Mouse (Mus musculus) ovary, postnatal 36 days (tissue): Measurements from ENCODE around the gene Coro2a.

Experiments
- DNase-seq: peaks from one replicate; pipeline ENCODE4 v3.0.0; 2022; ENCODE audit warnings: low spot score, mixed read lengths

Coro2a gene

DNA sequence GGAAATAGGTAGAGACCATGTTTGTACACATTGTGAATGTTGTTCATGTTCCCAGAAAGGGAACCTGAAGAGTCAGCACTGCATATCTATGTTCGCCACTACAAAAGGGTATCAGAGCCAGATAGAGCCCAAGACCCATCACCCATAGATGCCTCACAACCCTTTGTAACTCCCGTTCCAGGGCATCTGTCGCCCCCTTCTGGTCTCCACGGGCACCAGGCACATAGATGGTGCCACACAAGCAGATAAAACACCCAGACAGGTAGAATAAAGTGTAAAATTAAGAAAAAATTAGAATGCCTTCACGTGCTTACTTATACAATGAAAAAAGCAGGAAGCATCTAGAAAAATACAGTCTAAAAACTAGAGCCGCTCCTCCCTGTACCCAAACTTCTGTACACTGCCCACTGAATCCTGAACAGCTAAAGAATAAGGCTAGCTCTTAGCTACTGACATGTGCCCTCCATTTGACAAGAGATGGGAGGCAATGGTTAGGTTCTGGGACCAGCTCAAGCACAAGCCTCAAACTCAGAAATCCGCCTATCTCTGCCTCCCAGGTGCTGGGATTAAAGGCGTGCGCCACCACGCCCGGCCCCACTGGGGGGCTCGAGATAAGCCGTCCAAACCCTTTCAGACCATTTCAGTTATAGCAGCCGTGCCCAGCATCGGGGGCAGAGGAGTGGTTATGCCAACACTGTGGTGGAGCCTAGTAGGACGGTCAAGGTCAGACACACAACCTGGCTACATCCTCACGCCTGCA lies 75.0 kb downstream of the Coro2a start:
- DNase-seq, result no peak

DNA sequence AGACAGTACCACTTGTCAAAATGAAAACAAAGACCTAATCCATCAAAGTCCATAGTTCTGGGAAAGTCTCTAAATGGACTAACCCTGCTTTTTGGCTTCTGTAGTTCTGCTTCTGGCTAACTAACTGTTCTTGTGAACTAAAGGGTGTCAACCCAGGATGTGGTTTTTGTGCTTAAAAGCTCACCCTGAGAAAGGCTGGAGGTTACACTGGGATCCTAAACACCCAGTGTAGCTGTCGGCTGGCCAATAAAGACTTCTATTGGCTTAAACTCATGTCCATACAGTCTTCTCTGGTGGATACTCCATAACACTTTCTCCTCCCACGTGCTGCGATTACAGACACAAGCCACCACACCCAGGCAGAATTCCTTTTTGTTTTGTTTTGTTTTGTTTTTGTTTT lies 75.8 kb downstream of the Coro2a start:
- DNase-seq, result no peak

DNA sequence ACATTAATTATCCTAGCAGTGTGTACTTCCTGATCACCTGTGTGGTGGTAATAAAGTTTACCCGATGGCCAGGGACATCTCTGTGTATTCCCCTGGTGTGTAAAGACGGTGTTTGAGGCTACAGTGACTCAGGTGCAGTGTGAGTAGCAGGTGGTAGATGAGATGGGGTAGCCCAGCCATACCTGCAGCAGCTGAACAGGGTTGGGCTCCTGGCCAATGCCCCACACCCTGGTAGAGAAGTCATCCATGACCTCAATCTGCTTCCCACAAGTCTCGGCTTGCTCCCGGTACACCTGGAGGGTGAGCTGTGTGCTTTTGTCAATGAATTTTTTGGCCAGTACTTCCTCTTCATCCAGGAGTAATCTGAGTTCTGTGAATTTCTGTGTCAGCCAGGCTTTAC lies 78.7 kb downstream of the Coro2a start:
- no peak for DNase-seq

DNA sequence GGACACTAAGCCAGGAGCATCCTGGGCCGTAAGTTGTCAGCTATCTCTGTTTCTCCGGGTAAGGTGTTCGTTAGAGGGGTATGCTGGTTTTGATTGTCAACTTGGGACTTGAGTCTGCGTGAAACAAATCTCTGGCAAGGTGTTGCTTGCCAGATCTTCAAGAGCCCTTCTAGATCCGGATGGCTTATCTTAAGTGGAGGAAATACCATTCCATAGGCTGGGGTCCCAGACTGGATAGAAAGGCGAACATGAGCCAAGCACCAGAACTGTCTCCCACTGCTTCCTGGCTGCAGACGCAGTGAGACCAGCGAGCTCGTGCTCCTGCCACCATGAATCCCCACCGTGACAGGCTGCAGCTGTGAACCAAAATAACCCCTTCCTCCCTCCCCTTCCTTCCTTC lies 80.5 kb downstream of the Coro2a start:
- no peak for DNase-seq

DNA sequence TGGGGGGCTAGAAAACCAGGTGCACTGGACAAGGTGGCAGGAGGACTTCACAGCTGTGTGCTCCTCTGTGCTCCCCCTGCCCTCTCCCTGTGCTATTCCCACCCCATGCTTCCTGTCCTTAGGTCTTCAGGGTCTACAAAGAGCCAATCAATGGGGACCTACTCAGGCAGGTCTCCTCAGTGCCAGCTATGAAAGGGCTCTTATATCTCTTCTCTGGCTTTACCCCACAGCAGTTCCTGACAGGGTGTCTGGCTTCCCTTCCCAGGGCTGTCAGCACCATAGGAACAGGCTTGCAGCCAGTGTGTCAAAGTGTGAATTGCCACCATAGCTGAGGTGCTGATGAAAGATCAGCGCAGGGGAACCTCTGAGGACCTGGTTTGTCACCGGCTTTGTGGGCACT lies 81.5 kb downstream of the Coro2a start:
- no peak for DNase-seq

DNA sequence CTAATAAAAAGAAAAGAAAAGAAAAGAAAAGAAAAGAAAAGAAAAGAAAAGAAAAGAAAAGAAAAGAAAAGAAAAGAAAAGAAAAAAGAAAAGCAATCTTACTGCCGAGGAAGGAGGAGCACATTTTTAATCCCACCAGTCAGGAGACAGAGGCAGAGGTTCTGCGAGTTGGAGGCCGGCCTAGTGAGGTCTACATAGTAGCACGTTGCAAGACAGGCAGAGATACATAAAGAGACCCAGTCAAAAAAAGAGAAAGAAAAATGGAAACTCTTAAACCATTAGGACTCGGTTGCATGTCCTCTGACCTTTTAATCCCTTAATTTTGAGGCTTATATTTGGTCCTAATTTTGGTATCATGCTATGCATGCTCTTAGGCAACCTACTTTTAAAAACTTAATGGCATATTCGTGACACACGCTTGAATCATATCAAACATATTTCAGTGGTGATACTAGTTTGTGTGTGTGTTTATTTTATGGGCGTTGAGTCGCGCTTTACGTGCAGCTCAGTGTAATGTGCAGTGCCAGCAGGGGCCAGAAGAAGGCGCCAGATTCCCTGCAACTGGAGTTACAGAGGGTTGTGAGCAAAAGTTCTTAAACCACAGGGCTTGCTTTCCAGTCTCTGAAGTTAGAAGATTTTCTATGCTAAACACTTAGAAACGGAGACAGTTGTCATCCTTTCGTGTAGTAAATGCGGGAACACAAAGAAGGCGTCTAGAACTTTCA lies 94.1 kb downstream of the Coro2a start:
- peak; percentile 75 for DNase-seq

DNA sequence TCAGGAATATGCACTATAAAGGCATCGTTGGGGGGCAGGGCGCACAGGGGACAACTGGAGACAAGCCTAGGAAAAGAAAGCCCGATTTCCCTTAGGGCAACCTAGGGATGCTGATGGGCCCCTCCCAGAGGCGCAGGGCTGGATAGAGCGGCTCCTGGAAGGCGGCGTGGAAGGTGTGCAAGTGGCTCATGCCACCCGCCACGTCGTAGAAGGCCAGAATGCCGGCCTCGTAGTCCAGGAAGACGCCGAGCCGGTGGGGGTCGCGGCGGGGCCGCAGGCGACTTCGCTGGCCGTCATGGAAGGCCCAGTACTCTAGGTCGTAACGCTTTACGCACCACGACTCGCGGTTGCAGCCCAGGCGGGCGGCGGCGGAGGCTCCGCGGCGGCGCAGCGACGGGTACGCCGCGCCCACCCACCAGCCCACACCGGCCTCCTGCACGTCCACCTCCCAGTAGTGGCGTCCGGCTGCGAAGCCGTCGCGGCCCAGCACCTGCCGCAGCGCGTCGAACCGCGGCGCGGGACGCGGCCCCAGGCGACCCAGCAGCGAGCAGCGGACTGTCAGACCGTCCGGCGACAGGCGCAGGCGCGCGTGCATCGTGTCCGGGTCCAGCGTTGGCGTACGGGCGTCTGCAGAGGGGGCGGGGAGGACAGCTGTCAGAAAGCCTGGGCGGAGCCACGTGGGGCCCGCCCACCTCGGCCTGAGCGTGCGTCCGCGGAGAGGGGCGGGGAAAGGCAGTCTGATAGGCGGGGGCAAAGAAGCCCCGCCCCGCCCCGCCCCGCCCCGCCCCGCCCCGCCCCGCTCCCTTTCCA lies 95.0 kb downstream of the Coro2a start:
- DNase-seq, result peak; percentile 96

DNA sequence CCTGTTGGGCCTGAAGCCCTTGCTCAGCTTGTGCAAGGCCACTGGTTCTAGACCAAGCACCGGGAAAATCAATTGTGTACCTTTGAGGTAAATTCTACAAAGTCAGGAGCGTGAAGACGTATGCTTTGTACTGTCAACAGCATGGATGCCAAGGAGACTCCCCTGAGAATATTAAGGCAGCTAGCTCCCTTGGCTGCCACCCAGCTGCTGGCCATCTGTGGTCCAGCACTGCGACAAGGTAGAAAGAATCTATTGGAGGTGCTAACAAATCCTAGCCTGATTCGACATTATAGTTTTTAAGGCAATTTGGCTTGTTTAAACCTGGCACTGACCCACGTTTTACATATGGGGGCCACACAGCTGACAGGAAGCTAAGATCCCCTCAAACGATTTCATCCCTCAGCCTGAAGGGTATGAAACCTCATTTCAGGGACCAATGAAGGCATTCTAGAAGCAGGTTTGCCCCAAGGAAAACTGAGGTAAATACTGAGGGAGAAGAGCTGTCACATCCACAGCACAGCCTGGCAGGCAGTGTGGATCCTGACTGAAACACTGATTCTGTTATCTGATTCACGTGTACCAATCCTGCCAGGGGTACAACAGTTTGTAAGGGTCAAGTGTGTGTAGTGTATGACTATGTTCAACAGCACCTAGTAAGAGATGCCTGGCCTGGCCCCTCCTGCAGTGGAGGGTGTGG lies 96.5 kb downstream of the Coro2a start:
- no peak for DNase-seq

DNA sequence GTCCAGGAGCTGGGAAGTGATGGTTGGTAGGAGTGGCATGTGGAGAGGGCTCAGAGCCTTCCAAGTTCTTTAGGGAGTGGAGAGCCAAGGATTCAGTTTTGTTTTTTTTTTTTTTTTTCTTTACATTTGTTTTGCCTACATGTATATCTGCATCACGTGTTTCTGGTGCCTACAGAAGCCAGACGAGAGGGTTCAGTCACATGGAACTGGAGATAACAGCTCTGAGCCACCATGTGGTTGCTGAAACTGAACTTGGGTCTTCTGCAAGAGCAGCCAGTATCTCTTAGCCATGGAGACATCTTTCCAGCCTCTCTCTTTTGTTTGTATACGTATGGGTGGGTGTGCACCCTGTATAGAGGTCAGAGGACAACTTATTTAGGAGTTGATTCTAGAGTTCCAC lies 98.1 kb downstream of the Coro2a start:
- no peak for DNase-seq

DNA sequence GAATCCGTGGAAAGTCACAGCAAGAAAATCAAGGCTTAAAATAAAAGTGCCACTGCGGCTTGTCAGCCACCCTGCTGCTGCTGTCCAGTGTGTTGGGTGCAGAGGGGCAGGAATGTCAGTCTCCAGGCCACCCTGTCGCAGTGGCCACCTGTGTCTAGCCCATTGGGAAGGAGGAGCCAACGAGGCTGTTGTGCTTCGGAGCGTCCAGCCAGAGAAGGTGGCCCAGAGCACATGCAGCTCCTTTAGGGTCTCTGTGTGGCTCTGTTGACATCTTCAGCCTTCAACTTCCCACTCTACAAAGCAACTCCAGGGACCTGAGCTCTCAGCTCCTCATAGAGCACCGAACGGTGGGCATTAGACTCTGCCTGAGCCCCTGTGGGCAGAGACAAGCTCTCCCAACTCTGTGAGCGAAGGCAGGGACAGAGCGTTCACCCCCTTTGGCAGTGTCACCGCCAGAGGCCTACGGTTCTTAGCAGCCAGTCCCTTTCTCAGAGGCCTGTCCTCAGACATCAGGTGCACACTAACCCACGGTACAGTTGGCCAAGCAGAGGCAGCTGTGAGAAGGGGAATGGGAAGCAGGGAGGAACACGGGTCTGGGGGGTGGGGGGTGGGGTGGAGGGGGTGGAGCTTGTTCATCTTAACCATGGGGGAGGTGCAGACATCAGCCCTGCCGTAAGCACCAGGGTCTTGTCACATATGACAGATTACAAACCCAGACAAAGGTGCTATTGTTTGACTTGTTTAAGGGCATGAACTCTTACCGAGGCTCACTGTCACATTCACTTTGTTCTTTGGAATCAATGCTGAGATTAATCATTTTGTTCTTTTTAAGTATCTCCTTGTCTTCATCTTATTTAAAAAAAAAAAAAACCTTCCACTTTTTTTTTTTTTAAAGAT lies 99.1 kb downstream of the Coro2a start:
- DNase-seq, result no peak

DNA sequence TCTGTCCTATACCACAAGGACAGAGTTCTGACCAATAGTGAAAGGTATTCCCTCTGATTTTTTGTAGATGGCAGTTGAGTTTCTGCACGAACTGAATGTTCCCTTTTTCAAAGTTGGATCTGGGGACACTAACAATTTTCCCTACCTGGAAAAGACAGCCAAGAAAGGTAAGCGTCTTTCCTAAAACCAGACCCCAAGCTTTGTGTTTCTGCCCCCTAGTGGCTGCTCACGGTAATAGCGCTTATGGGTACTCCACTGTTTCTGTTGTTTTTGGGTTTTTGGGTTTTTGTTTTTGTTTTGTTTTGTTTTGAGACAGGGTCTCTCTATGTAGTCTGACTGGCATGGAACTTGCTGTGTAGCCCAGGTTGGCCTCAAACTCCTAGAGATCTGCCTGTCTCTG lies 103.0 kb downstream of the Coro2a start:
- DNase-seq, result no peak

DNA sequence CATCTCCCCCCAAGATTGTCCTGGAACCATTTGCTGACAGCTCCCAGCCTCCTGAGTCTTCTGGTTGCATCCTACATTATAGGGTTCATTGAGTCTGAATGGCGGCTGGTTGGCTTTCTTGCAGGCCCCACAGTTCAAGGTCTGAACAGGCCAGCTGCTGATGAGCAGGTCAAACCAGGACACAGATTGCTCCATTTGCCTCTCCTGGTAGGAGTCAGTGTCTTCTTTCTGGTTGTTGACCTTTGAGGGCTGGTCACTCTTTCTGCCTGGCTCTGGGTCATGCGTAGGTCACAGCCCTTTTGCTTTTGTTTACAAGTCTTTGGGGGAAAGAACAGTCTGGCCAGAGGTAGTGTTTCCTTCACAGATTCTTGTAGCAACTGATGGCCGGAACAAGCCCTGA lies 103.5 kb downstream of the Coro2a start:
- DNase-seq, result no peak

DNA sequence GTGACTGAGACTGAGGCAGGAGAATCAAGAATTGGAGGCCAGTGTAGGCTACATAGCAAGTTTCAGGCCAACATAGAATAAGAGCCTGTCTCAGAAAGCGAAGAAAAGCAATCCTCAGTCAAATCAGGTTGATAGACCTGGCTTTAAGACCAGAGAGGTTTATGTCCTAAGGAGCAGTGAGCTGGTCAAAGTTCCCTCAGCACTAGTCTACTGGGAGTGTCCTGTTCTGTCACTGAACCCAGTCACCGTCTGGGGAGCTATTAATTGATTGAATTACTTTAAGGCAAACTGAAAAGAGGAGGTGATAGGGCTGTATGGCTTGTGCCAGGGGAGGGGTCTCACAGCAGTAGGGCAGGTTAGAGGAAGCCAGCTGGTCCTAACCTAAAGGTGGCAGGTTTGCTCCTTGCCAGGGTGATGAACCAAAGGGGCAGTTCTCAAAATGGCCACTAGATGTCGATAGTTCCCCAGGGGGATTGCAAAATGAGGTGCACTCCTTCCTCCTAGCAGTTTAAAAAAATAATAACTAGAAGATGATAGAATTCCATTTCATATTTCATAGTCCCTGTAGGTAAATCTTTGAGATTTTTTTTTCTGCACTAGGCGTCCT lies 104.6 kb downstream of the Coro2a start:
- DNase-seq, result peak; percentile 38

DNA sequence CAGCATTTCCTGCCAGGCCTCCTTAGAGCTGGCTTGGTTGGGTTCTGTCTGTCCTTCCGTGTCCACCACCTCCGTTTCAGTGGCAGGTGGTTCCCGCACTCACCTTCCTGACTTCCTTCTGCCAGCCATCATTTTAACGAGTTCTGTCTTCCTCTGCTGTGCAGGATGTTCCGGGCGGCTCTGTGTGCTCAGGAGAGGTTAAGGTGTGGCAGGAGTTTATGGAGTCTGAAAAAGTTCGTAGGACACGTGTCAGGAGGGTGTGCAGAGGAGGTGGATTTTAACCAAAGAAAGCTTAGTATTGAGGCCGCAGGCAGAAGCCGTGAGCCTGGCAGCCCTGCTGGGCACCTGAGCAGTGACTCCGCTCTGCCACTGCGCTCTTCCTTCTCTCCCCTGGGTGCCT lies 106.5 kb downstream of the Coro2a start:
- DNase-seq, result no peak

DNA sequence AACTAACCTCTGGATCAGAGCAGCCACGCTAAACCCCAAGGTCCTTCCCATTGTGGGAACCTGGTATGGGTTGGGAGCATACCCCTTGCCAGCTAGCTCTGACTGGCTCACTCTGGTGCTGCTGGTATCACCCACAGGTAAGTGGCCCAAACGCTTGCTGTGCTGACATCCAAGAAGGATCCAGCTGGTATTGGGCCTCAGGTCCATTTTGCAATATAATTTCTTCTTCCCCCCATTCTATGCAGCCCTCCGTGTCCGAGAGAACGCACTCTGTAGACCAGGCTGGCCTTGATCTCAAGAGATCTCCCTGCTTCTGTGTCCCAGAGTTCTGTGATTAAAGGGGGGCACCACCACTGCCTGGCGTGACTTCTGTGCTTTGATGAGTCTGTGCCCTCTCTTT lies 108.9 kb downstream of the Coro2a start:
- no peak for DNase-seq

DNA sequence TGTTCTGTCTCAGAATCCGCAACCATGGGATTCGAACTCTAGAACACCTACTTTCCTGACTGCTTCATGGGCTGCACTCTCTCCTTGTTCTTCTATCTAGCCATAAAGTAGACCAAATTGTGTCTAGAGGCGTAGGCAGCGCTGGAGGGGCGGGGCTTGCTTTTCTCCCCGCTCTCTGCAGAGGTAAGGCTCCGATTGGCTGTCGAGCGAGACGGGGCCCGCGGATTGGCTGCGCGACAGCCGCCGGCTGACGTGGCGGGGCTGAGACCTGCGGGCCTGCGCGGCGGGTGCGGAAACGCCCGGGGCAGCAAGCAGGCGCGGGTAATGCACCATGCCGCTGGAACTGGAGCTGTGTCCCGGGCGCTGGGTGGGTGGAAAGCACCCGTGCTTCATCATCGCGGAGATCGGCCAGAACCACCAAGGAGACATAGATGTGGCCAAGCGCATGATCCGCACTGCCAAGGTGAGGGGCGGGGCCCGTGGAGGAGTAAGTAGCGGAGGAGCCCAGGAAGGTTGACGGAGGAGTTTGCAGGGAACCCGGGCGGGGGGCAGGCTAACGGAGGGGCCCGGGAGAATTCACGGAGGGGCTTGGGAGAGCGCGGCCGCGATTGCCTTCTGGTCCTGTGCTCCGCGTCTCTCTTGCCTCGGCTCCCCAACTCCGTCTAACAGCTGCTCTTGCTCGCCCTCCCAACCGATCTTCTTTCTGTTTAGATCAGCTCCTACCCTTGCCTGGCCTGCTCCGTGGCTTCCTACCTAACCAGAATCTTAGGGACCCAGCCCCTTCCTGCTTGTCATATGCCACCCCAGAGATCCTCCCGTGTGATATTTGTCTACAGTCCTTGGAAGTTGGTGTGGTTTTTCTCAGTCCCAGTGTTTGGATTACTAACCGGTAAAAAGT lies 112.7 kb downstream of the Coro2a start, which contains the start of gene Nans:
TSS of gene Nans (plus strand) at position 221 of the 898 bp plus-strand sequence.
- peak; percentile 95 for DNase-seq

DNA sequence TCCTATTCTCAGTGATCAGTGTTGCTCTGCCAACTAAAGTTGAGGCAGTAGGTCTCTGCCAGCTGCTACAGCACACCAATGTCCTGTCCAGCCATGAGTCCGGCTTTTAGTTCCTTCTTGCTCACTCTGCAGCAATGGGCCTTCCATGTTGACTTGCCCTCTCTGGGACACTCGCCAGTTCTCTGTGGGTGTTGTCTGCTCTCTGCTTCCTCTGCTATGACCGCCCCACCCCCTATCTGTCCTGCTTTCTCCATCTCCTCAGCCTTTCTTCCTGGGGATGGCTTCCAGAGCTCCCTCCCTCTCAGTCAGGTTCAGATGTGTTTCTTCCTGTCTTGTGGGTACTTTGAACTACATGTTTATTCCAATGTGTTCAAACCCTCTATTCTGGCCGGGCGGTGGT lies 114.7 kb downstream of the Coro2a start:
- peak; percentile 34 for DNase-seq
